Mouse (Mus musculus) heart, postnatal 0 days (tissue): Measurements from ENCODE around the gene Rnf111.

Experiments used
- CTCF ChIP-seq: IDR thresholded peaks from 2 replicates; pipeline ENCODE4 v1.5.1; 2016; ENCODE audit warnings: antibody characterized with exemption, control low read depth, low read depth
- EP300 ChIP-seq: IDR thresholded peaks from 2 replicates; pipeline ENCODE4 v1.6.1; 2016; ENCODE audit warnings: antibody characterized with exemption, low read depth

DNA sequence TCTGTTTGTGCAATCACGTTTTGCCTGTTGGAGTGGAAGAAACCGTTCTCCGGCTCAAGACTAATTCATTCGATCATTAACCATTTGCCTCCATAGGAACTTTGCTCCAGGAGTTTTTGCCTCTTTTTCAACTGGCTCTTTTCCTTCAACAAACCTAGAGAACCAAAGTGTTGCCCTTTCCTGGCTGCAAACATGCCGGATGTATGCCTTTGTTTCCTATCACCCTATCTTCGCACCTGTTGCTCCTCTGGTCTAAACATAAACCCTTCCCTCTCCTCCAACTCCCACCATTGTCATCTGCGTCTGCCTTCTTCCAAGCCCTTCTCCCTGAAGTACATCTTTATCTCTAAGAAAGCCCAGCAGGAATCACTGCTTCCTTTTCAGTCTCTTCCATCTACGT lies 3.3 kb upstream of the Rnf111 start:
- TF ChIP-seq CTCF (no peak), EP300 (no peak)
